8 mouse cellular contexts compared by ENCODE assay signal in the genomic region with DNA sequence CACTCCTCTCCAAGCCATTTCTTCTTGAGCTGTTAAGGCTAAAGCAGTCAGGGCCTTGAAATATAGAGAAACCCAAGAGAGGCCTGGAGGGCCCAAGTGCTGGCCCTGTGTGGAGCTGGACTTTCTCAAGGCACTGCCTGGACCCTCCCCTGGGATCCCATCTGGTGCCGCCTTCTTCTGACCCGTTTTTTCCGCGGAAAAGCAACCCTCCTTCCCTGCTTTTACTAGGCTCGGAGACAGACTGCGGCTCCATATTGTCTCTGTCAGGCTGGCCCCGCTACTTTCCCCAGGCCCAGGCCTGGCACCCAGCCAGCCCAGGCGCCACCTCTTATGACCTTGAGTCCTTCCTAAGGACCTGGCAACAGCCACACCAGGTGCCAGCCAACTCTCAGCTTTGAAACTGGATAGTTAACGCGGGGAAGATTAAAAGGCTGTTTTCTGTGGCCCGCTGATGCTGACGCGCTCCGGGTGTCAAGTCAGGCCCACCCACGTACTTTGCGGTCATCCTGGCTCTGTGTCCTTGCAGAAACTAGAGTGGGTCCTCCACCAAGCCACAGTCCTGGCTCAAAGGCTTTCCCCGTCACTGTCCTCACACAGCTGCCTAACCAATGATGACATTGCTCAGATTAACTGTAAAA. TPM values are rescaled to one million over a fixed set of nuclear protein-coding genes. Genes with fewer than 3 reads are reported as not detected.
A peak's percentile ranks its signal among the peaks of the same experiment; 100 is the strongest.
DNase-seq lines count a peak whose midpoint lies in the region; ATAC-seq lines count a peak whose summit lies in the region.

No protein-coding gene starts in this region.

- peak overlapping the region; percentile 68 for H3K4me2 ChIP-seq in heart, embryonic 12.5 days
- H3K4me2 ChIP-seq in kidney, embryonic 14.5 days (replicated peaks; ENCODE audit: low read depth, low read length): peak overlapping the region; percentile 49

- peak overlapping the region; percentile 89 for H3K27ac ChIP-seq in embryonic facial prominence, embryonic 10.5 days (replicated peaks)
- peak overlapping the region; percentile 99 for H3K27ac ChIP-seq in heart, embryonic 12.5 days (ENCODE audit: poor library complexity, severe bottlenecking)
- H3K27ac ChIP-seq in kidney, embryonic 14.5 days (ENCODE audit: low read depth, low read length): peak overlapping the region; percentile 96

- WGBS in embryonic facial prominence, embryonic 10.5 days: 35% methylated on average over 17 of the region's 17 CpGs
- 8% methylated on average over 17 of the region's 17 CpGs for WGBS in heart, embryonic 12.5 days
- 9% methylated on average over 17 of the region's 17 CpGs for WGBS in kidney, embryonic 14.5 days

- peaks cover 36% of the 10 kb centered on the region for H3K4me1 ChIP-seq in embryonic facial prominence, embryonic 10.5 days
- peaks cover 31% of the 10 kb centered on the region for H3K4me1 ChIP-seq in heart, embryonic 12.5 days (replicated peaks)
- peaks cover 28% of the 10 kb centered on the region for H3K4me1 ChIP-seq in kidney, embryonic 14.5 days (ENCODE audit: control insufficient read depth, insufficient read depth, low read length)

- peak overlapping the region; percentile 53 for H3K4me3 ChIP-seq in embryonic facial prominence, embryonic 10.5 days
- H3K4me3 ChIP-seq in heart, embryonic 12.5 days: peak overlapping the region; percentile 12
- H3K4me3 ChIP-seq in kidney, embryonic 14.5 days (ENCODE audit: low read length): peak overlapping the region; percentile 22; the same call in 1 of the 2 replicates

- H3K9me3 ChIP-seq in embryonic facial prominence, embryonic 10.5 days: no peaks in the 10 kb centered on the region
- H3K9me3 ChIP-seq in heart, embryonic 12.5 days (replicated peaks): no peaks in the 10 kb centered on the region
- H3K9me3 ChIP-seq in kidney, embryonic 14.5 days (ENCODE audit: control insufficient read depth, low read length): no peaks in the 10 kb centered on the region

- no peaks in the 10 kb centered on the region for H3K27me3 ChIP-seq in embryonic facial prominence, embryonic 10.5 days (replicated peaks; ENCODE audit: low read depth, poor library complexity, severe bottlenecking)
- H3K27me3 ChIP-seq in heart, embryonic 12.5 days (replicated peaks): no peaks in the 10 kb centered on the region
- H3K27me3 ChIP-seq in kidney, embryonic 14.5 days (ENCODE audit: control insufficient read depth, insufficient read depth, low read length): no peaks in the 10 kb centered on the region

- no peaks in the 10 kb centered on the region for H3K36me3 ChIP-seq in embryonic facial prominence, embryonic 10.5 days (replicated peaks)
- H3K36me3 ChIP-seq in heart, embryonic 12.5 days: no peaks in the 10 kb centered on the region
- no peaks in the 10 kb centered on the region for H3K36me3 ChIP-seq in kidney, embryonic 14.5 days (ENCODE audit: control insufficient read depth, insufficient read depth, low read length)

- peak; percentile 67 for DNase-seq in embryo, embryonic 11 days
- no peak for DNase-seq in embryo, embryonic 10 days (ENCODE audit: low spot score)
- peak; percentile 64 for DNase-seq in embryonic facial prominence, embryonic 10.5 days (ENCODE audit: low spot score)
- DNase-seq in lung, postnatal 10 days: peak; percentile 91
- peak; percentile 89 for DNase-seq in skeletal muscle tissue, adult 2 months (ENCODE audit: low read depth, low spot score)
- DNase-seq in c-Kit-positive CD71-positive TER-119-positive erythroid progenitor cells, embryonic 14.5 days (ENCODE audit: low spot score): no peak

- peak overlapping the region; percentile 57 for H3K9ac ChIP-seq in heart, embryonic 12.5 days
- peak overlapping the region; percentile 34 for H3K9ac ChIP-seq in kidney, embryonic 14.5 days (ENCODE audit: low read depth, low read length)

- ATAC-seq in heart, embryonic 12.5 days (ENCODE audit: insufficient number of reproducible peaks, low FRiP score): peak; percentile 69
- ATAC-seq in kidney, embryonic 14.5 days (ENCODE audit: low FRiP score, low TSS enrichment): peak; percentile 44

RNA-seq across cellular contexts. Expression of a gene that starts 4.8 kb away (rescaled TPM):
- 10.2 and 12.3 TPM in 2 replicates for polyA plus RNA-seq in embryonic facial prominence, embryonic 10.5 days (2016; fragmentation: Nextera tagmentation; extraction: Ambion mirVana)
- 2.0 and 2.1 TPM in 2 replicates for polyA plus RNA-seq in heart, embryonic 12.5 days (2016; fragmentation: Nextera tagmentation; extraction: Ambion mirVana)
- polyA plus RNA-seq in kidney, embryonic 14.5 days (2014; fragmentation: Nextera tagmentation; extraction: Ambion mirVana): 9.5 and 9.6 TPM in 2 replicates

RNA-seq across cellular contexts. Expression of a gene that starts 8.2 kb away (rescaled TPM):
- polyA plus RNA-seq in embryonic facial prominence, embryonic 10.5 days (2016; fragmentation: Nextera tagmentation; extraction: Ambion mirVana): 278 and 280 TPM in 2 replicates
- 317 and 330 TPM in 2 replicates for polyA plus RNA-seq in heart, embryonic 12.5 days (2016; fragmentation: Nextera tagmentation; extraction: Ambion mirVana)
- polyA plus RNA-seq in kidney, embryonic 14.5 days (2014; fragmentation: Nextera tagmentation; extraction: Ambion mirVana): 297 and 364 TPM in 2 replicates

RNA-seq across cellular contexts. Expression of a gene that starts 38.5 kb away (rescaled TPM):
- polyA plus RNA-seq in embryonic facial prominence, embryonic 10.5 days (2016; fragmentation: Nextera tagmentation; extraction: Ambion mirVana): 0.65 and 0.91 TPM in 2 replicates
- polyA plus RNA-seq in heart, embryonic 12.5 days (2016; fragmentation: Nextera tagmentation; extraction: Ambion mirVana): 4.0 and 4.5 TPM in 2 replicates
- 0.32 and 0.90 TPM in 2 replicates for polyA plus RNA-seq in kidney, embryonic 14.5 days (2014; fragmentation: Nextera tagmentation; extraction: Ambion mirVana)

Comparison
In these comparisons a context has a peak if more than half of its experiments do, and no peak if none do; other contexts are left out.
1. DNase-seq: peak in embryo, embryonic 11 days (single experiment), embryonic facial prominence, embryonic 10.5 days (single experiment), lung, postnatal 10 days (single experiment) and skeletal muscle tissue, adult 2 months (single experiment); none in embryo, embryonic 10 days (single experiment) and c-Kit-positive CD71-positive TER-119-positive erythroid progenitor cells, embryonic 14.5 days (single experiment).
2. Peak in every context shown above with its lines, with median percentiles within 50 percentile points of each other: H3K27ac ChIP-seq and H3K4me3 ChIP-seq.